Mouse (Mus musculus) embryonic facial prominence, embryonic 11.5 days (tissue): ENCODE measurements around the gene Rap1b. TPM values are rescaled to one million over a fixed set of nuclear protein-coding genes. Genes with fewer than 3 reads are reported as not detected.
A peak's percentile ranks its signal among the peaks of the same experiment; 100 is the strongest.

Experiments
- ATAC-seq: fragments of 200-750 bp; cut with Nextera tagmentation; replicated peaks from 2 replicates; pipeline ENCODE4 v1.8.0; 2017; ENCODE audit warnings: low read depth; ENCODE audit not compliant: insufficient number of reproducible peaks, low FRiP score, low TSS enrichment
- DNase-seq: peaks from one replicate; pipeline ENCODE4 v3.0.0-alpha.2; 2015; ENCODE audit warnings: low spot score
- H3K27ac ChIP-seq: fragments of 300-500 bp; sonication (generic); replicated peaks from 2 replicates; pipeline ENCODE4 v1.5.1; 2014; ENCODE audit warnings: mild to moderate bottlenecking, low read depth, low read length, control low read depth
- H3K27me3 ChIP-seq: fragments of 300-500 bp; sonication (generic); 2 replicates; pipeline ENCODE4 v1.6.1; 2014; ENCODE audit warnings: mild to moderate bottlenecking, low read length, moderate library complexity, mixed read lengths; ENCODE audit not compliant: control insufficient read depth, insufficient read depth
- H3K36me3 ChIP-seq: fragments of 300-500 bp; sonication (generic); replicated peaks from 2 replicates; pipeline ENCODE4 v1.6.1; 2014; ENCODE audit warnings: low read depth, mild to moderate bottlenecking, low read length, moderate library complexity, mixed read lengths; ENCODE audit not compliant: control insufficient read depth, insufficient read depth
- H3K4me1 ChIP-seq: fragments of 300-500 bp; sonication (generic); 2 replicates; pipeline ENCODE4 v1.6.1; 2014; ENCODE audit warnings: low read length, mixed read lengths; ENCODE audit not compliant: control insufficient read depth, insufficient read depth
- H3K4me2 ChIP-seq: fragments of 300-500 bp; sonication (generic); 2 replicates; pipeline ENCODE4 v1.6.1; 2014; ENCODE audit warnings: low read depth, mild to moderate bottlenecking, control low read depth, low read length, moderate library complexity
- H3K4me3 ChIP-seq: fragments of 300-500 bp; sonication (generic); 2 replicates; pipeline ENCODE4 v1.5.1; 2014; ENCODE audit warnings: low read depth, low read length, control low read depth
- H3K9ac ChIP-seq: fragments of 300-500 bp; sonication (generic); replicated peaks from 2 replicates; pipeline ENCODE4 v1.6.1; 2014; ENCODE audit warnings: mild to moderate bottlenecking, control low read depth, low read length
- H3K9me3 ChIP-seq: fragments of 300-500 bp; sonication (generic); replicated peaks from 2 replicates; pipeline ENCODE4 v1.6.1; 2016; ENCODE audit warnings: mild to moderate bottlenecking, low read length, inconsistent platforms, mixed read lengths; ENCODE audit not compliant: control insufficient read depth
- WGBS: fragments of 180-500 bp; shearing (Covaris S2); extraction: QIAGEN DNeasy Blood & Tissue Kit; methylation state at CpG from one replicate; pipeline ENCODE4 v1.1.7; 2014; 5-methylcytosine and 5-hydroxymethylcytosine counted together
- polyA plus RNA-seq: library from polyadenylated mRNA; unstranded; fragments of >200 nt; fragmentation: Nextera tagmentation; extraction: Ambion mirVana; gene quantifications from 2 replicates; pipeline ENCODE4 v1.2.1, GENCODE M21; 2014

Gene Rap1b
- polyA plus RNA-seq, 1 experiment from 2014 or later, result 179 TPM

- ATAC-seq, result no peak
- no peak for DNase-seq
- 79% methylated on average over 6 of the region's 6 CpGs for WGBS
- Histone ChIP-seq H3K9me3 (no peaks in the 10 kb centered on the region), H3K9ac (no peak overlapping the region), H3K4me1 (no peaks in the 10 kb centered on the region), H3K27me3 (no peaks in the 10 kb centered on the region), H3K27ac (no peak overlapping the region), H3K4me2 (no peak overlapping the region), H3K4me3 (no peak overlapping the region), H3K36me3 (no peaks in the 10 kb centered on the region)
Observed at GRCm38 (mm10) chr10:117798436-117799035, 47.3 kb downstream of the Rap1b start.

- Histone ChIP-seq H3K27ac (no peak overlapping the region), H3K36me3 (no peaks in the 10 kb centered on the region), H3K4me2 (no peak overlapping the region), H3K27me3 (no peaks in the 10 kb centered on the region), H3K9ac (no peak overlapping the region), H3K9me3 (no peaks in the 10 kb centered on the region), H3K4me1 (no peaks in the 10 kb centered on the region), H3K4me3 (no peak overlapping the region)
- WGBS, result 79% methylated on average over 7 of the region's 7 CpGs
- ATAC-seq (no peak), DNase-seq (no peak)
Observed at GRCm38 (mm10) chr10:117797684-117798083, 48.2 kb downstream of the Rap1b start.

- ATAC-seq, result no peak
- no peak overlapping the region for H3K4me3 ChIP-seq
- no peak overlapping the region for H3K4me2 ChIP-seq
- DNase-seq, result no peak
- H3K9me3 ChIP-seq, result no peaks in the 10 kb centered on the region
- no peak overlapping the region for H3K27ac ChIP-seq
- H3K36me3 ChIP-seq, result no peaks in the 10 kb centered on the region
- H3K4me1 ChIP-seq, result no peaks in the 10 kb centered on the region
- no peak overlapping the region for H3K9ac ChIP-seq
- 93% methylated on average over 12 of the region's 12 CpGs for WGBS
- H3K27me3 ChIP-seq, result no peaks in the 10 kb centered on the region
Observed at GRCm38 (mm10) chr10:117797106-117797505, 48.7 kb downstream of the Rap1b start.

DNA sequence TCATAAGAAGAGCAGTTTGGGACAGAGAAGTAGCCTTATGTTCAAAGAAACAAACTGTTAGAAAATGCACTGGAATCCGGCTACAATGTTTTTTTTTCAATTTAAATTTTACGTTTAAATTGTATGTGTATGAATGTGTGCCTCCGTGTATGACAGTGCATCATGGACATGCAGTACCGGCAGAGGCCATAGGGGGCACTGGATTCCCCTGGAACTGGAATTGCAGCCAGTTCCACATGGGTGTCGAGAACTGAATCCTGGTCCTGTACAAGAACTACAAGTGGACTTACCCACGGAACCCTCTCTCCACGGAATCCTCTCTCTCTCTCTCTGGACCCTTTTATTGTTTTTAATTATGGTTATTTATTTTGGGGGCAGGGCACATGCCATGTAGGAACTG is 49.7 kb downstream of the Rap1b start:
- no peaks in the 10 kb centered on the region for H3K36me3 ChIP-seq
- no peak overlapping the region for H3K4me3 ChIP-seq
- DNase-seq (no peak), ATAC-seq (no peak)
- H3K4me1 ChIP-seq, result no peaks in the 10 kb centered on the region
- WGBS, result 91% methylated on average over 7 of the region's 7 CpGs
- no peak overlapping the region for H3K9ac ChIP-seq
- no peak overlapping the region for H3K27ac ChIP-seq
- no peaks in the 10 kb centered on the region for H3K27me3 ChIP-seq
- no peak overlapping the region for H3K4me2 ChIP-seq
- no peaks in the 10 kb centered on the region for H3K9me3 ChIP-seq

DNA sequence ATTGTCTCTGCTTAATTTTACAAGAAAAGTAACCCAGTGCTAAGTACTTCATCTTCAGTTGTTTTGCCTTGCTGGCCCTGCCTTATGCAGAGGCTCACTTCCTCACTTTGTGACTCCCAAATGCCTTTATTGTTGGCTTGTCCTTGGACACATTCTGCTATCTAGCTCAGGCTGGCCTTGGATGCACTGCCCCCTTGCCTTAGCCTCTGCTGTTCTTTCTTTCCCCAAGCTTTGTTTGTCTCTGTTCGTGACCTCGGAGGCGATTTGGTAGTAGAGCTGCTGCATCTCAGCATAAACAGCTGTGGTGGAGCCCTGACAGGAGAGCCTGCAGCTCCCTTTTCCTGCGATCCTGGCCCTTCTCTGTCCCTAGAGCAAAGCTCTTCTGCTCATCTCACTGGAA is 50.6 kb downstream of the Rap1b start:
- WGBS, result 84% methylated on average over 4 of the region's 4 CpGs
- ATAC-seq (no peak), DNase-seq (no peak)
- H3K4me3 ChIP-seq, result no peak overlapping the region
- H3K9me3 ChIP-seq, result no peaks in the 10 kb centered on the region
- no peaks in the 10 kb centered on the region for H3K36me3 ChIP-seq
- no peaks in the 10 kb centered on the region for H3K27me3 ChIP-seq
- no peaks in the 10 kb centered on the region for H3K4me1 ChIP-seq
- H3K4me2 ChIP-seq, result no peak overlapping the region
- no peak overlapping the region for H3K9ac ChIP-seq
- H3K27ac ChIP-seq, result no peak overlapping the region

- Histone ChIP-seq H3K4me2 (no peak overlapping the region), H3K27me3 (no peaks in the 10 kb centered on the region), H3K4me3 (no peak overlapping the region), H3K36me3 (no peaks in the 10 kb centered on the region), H3K4me1 (no peaks in the 10 kb centered on the region), H3K27ac (no peak overlapping the region), H3K9me3 (no peaks in the 10 kb centered on the region), H3K9ac (no peak overlapping the region; the same call in 1 of the 2 replicates)
- WGBS, result 82% methylated on average over 11 of the region's 11 CpGs
- DNase-seq (no peak), ATAC-seq (no peak)
Observed at GRCm38 (mm10) chr10:117793436-117794030, 52.3 kb downstream of the Rap1b start.

DNA sequence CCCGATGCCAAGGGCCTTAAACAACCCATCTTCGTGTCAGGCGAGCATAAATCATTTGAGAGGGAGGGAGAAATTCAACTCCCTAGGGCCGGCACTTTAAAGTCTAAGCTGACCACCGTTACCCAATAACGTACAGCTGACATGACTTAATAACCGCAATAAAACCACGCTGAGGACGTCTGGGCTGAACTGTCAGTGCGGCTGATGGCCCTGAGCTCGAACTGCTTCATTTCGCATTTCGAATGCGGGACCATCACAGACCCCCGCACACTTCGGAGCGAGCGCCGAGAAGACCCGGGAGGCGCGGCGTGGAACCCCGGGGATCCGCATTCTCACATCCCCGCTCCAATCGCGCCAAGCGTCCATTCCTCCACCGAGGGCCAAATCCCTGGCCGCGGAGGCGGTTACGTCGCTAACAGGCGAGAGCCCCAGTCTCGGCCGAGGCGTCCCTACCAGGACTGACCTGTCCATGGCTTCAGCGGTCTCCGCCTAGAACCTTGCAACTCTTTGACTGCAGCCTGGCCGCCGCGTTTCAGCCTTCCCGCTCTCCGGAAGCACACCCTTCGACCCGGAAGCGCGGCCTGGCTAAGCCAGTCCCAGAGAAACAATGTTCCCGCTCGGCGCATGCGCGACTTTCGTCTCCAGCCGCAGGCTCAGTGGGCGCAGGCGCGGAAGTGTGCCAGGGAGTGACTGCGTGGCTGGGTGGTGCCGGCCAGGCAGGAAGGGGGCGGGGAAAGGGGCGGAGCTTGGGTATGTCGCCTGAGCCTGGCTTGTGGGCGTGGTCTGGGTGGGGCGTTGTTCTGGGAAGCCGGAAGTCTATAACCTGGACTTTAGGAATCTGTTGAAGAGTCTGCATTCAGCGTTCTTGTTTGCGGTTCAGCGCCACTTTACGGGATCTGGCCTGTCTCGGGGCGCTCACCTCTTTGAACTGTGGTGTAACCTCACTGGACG is 53.4 kb downstream of the Rap1b start, which contains the start of gene Nup107:
Nup107 (minus strand) TSS at position 565 of the 951 bp plus-strand sequence.
- H3K27ac ChIP-seq, result peak within 1 kb of the TSS; percentile 43; the same call in 1 of the 2 replicates
- no peaks in the 10 kb centered on the region for H3K4me1 ChIP-seq
- ATAC-seq (peak; percentile 99), DNase-seq (peak; percentile 100)
- H3K27me3 ChIP-seq, result no peaks in the 10 kb centered on the region
- no peaks in the 10 kb centered on the region for H3K9me3 ChIP-seq
- WGBS, result under 1% methylated on average over 75 of the region's 75 CpGs
- H3K4me3 ChIP-seq, result peak within 1 kb of the TSS; percentile 90
- peak within 1 kb of the TSS; percentile 87 for H3K9ac ChIP-seq
- no peaks in the 10 kb centered on the region for H3K36me3 ChIP-seq
- peak within 1 kb of the TSS; percentile 51 for H3K4me2 ChIP-seq

DNA sequence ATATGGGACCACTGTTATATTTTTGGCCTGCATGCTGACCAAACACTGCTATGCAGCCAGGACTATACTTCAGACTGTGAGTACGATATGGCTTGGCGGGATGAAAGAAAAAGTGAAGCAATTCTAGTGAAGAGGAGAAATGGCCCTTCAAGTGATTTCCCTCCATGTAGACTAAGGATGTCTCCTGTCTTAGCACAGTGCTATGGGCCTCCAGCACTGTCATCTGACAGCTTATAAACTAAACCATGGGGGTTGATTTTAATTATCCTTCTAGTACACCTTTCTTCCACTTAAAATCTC is 54.7 kb downstream of the Rap1b start:
- Histone ChIP-seq H3K4me2 (no peak overlapping the region), H3K4me3 (no peak overlapping the region), H3K36me3 (no peaks in the 10 kb centered on the region; the same call in 1 of the 2 replicates), H3K27ac (no peak overlapping the region), H3K9me3 (no peaks in the 10 kb centered on the region), H3K27me3 (no peaks in the 10 kb centered on the region), H3K4me1 (no peaks in the 10 kb centered on the region), H3K9ac (no peak overlapping the region)
- DNase-seq (no peak), ATAC-seq (no peak)
- 92% methylated on average over 2 of the region's 2 CpGs for WGBS
